Mouse (Mus musculus): Measurements from ENCODE around the gene Zdhhc25. TPM values are rescaled to one million over a fixed set of nuclear protein-coding genes. Genes with fewer than 3 reads are reported as not detected.
A peak's percentile ranks its signal among the peaks of the same experiment; 100 is the strongest.

Zdhhc25 gene
- total RNA-seq, 4 experiments from 2014 or later = not detected

- no peak for DNase-seq
Measured at GRCm38 (mm10) chr15:88628801-88629356, 28.8 kb downstream of the Zdhhc25 start.

- no peak for DNase-seq
Measured at GRCm38 (mm10) chr15:88635205-88635604, 35.1 kb downstream of the Zdhhc25 start.

GRCm38 (mm10) chr15:88651019-88651418 lies 50.9 kb downstream of the Zdhhc25 start:
- DNase-seq = peak; percentile 19

Other genes starting within 250 kb of the Zdhhc25 start
- gene Brd1, start 133.9 kb downstream of the Zdhhc25 start, total RNA-seq (2022) = 10 to 100 TPM; 45.7 to 74.5 (median 60.5) TPM
- gene Zbed4, start 151.4 kb downstream of the Zdhhc25 start, total RNA-seq (2022) = 1 to 10 TPM; 8.5 to 9.8 (median 9.3) TPM
- gene Alg12, start 219.0 kb downstream of the Zdhhc25 start, total RNA-seq (2022) = 10 to 100 TPM; 19.3 to 22.3 (median 20.3) TPM
- 10 to 100 TPM; 40.3 to 51.5 (median 49.2) TPM for gene Creld2, start 219.3 kb downstream of the Zdhhc25 start, total RNA-seq (2022)